Comparison of ENCODE assay signal across 19 mouse cellular contexts in the genomic region with DNA sequence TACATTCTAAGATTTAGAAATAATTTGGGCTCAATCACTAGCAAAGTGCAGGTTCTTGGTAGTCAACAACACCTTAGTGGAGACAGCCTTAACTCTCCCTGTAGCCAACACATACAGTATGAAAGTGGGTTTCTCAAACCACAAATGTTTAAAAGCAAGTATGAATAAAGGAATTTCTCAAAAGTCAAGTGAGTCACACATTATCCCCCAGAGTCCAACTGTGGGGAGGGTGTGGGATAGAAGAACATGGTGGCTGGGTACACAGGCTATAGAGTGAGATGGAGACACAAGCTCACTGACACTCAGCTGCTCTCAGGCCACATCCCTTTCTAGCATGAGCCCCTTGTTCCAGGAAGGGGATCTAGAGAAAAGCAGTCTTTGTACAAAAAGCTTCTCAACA.
"Had no signal": no experiment of that assay in that cellular context is flagged by ENCODE, and none has a peak within 500 bp of the region (broad histone marks: within the 10 kb centered on the region; RNA-seq: fewer than 3 reads in every experiment).

No protein-coding gene starts in this region.

- H3K4me1 ChIP-seq: midbrain, embryonic 12.5 days; midbrain, embryonic 15.5 days; stomach, embryonic 15.5 days had no signal

- H3K27ac ChIP-seq: kidney, postnatal 0 days; layer of hippocampus, adult 2 months; liver, embryonic 13.5 days; midbrain, embryonic 12.5 days; midbrain, embryonic 15.5 days; neural tube, embryonic 13.5 days; stomach, embryonic 15.5 days had no signal

- H3K36me3 ChIP-seq: midbrain, embryonic 12.5 days; midbrain, embryonic 15.5 days; stomach, embryonic 15.5 days had no signal

- H3K27me3 ChIP-seq: liver, embryonic 13.5 days; midbrain, embryonic 12.5 days; midbrain, embryonic 15.5 days; neural tube, embryonic 13.5 days; stomach, embryonic 15.5 days had no signal

- H3K9ac ChIP-seq: liver, embryonic 13.5 days; midbrain, embryonic 12.5 days; midbrain, embryonic 15.5 days; neural tube, embryonic 13.5 days; stomach, embryonic 15.5 days had no signal

- H3K9me3 ChIP-seq: liver, embryonic 13.5 days; midbrain, embryonic 12.5 days; midbrain, embryonic 15.5 days; neural tube, embryonic 13.5 days; stomach, embryonic 15.5 days had no signal

- DNase-seq: kidney, adult 18-20 months; kidney, adult 9 months; kidney, postnatal 25 days; layer of hippocampus, adult 9-11 months; liver, embryonic 13.5 days; lung, adult 2 months; lung, postnatal 14 days; lung, postnatal 4 days; retina, postnatal 1 day; right cerebral cortex, postnatal 25 days; spleen, adult 18-20 months; thymus, adult 18-20 months; thymus, postnatal 36 days had no signal

- H3K4me3 ChIP-seq: layer of hippocampus, adult 2 months; liver, embryonic 13.5 days; midbrain, embryonic 12.5 days; midbrain, embryonic 15.5 days; neural tube, embryonic 13.5 days; stomach, embryonic 15.5 days had no signal

- H3K4me2 ChIP-seq: liver, embryonic 13.5 days; midbrain, embryonic 12.5 days; midbrain, embryonic 15.5 days; neural tube, embryonic 13.5 days; stomach, embryonic 15.5 days had no signal

- ATAC-seq: midbrain, embryonic 15.5 days had no signal
